8 mouse cellular contexts compared by ENCODE assay signal in the genomic region with DNA sequence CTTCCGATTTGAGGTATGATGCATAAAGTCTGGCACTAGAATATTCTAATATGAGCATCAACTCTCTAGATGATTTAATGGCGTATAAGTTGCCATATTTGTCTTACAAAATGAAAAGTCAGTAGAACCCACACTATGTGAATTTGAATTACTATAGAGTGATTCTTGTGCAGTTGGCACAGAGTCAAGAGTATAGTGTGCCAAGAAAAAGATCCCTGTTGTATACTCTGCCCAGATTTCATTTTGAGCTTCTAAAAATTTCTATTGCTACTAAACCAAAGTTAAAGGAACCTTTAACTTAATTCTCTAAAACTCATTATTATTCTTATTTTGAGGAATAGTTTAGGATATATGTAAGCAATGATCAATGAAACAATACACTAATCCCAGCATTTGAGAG. TPM values are rescaled to one million over a fixed set of nuclear protein-coding genes. Genes with fewer than 3 reads are reported as not detected.
DNase-seq lines count a peak whose midpoint lies in the region; ATAC-seq and TF ChIP-seq lines count a peak whose summit lies in the region.

A gene (plus strand): TSS at position 301 of the 400 bp plus-strand sequence.

- 96% methylated on average over 2 of the region's 2 CpGs for WGBS in heart, embryonic 10.5 days
- 77% methylated on average over 2 of the region's 2 CpGs for WGBS in olfactory bulb, adult 2 months

- peak within 1 kb of the TSS; percentile 93 for H3K27ac ChIP-seq in heart, embryonic 10.5 days
- H3K27ac ChIP-seq in olfactory bulb, adult 2 months (ENCODE audit: insufficient read depth, low read depth, low read length) = peak within 1 kb of the TSS; percentile 88

- H3K4me3 ChIP-seq in heart, embryonic 10.5 days = peak within 1 kb of the TSS; percentile 84
- peak within 1 kb of the TSS; percentile 87 for H3K4me3 ChIP-seq in E14TG2a.4 (replicated peaks; ENCODE audit: low read length)
- H3K4me3 ChIP-seq in erythroblast, embryonic 14.5 days (replicated peaks) = peak within 1 kb of the TSS; percentile 88
- H3K4me3 ChIP-seq in olfactory bulb, adult 2 months (ENCODE audit: insufficient read depth, low read depth, low read length) = peak within 1 kb of the TSS; percentile 100

- H3K9me3 ChIP-seq in heart, embryonic 10.5 days = no peaks in the 10 kb centered on the region
- H3K9me3 ChIP-seq in E14TG2a.4 (ENCODE audit: low read length) = no peaks in the 10 kb centered on the region
- no peaks in the 10 kb centered on the region for H3K9me3 ChIP-seq in erythroblast, embryonic 14.5 days (ENCODE audit: control insufficient read depth, low read length)

- 0 out of 2 replicates have a peak, but pooled peaks cover 5% of the 10 kb centered on the region for H3K27me3 ChIP-seq in heart, embryonic 10.5 days (ENCODE audit: insufficient read depth, poor library complexity, severe bottlenecking)
- peaks cover 48% of the 10 kb centered on the region for H3K27me3 ChIP-seq in E14TG2a.4 (ENCODE audit: insufficient read depth, low read length)
- no peaks in the 10 kb centered on the region for H3K27me3 ChIP-seq in erythroblast, embryonic 14.5 days (ENCODE audit: control insufficient read depth)

- H3K36me3 ChIP-seq in heart, embryonic 10.5 days = no peaks in the 10 kb centered on the region
- H3K36me3 ChIP-seq in E14TG2a.4 (ENCODE audit: insufficient read depth, low read length) = no peaks in the 10 kb centered on the region
- H3K36me3 ChIP-seq in erythroblast, embryonic 14.5 days (ENCODE audit: control insufficient read depth) = peaks cover 28% of the 10 kb centered on the region

- TF ChIP-seq CTCF in E14TG2a.4 (conservative IDR thresholded peaks at IDR 0.05; ENCODE audit: low read length) = no peak
- no peak for TF ChIP-seq CTCF in olfactory bulb, adult 2 months (IDR thresholded peaks at IDR 0.05; ENCODE audit: insufficient read depth, low read depth, low read length)

- intact Hi-C loops in heart, postnatal 14 days (cut with DNase I) = loop anchor here (5.0 kb wide), 1 partner anchor 186 kb away; no protein-coding TSS in a partner anchor
- intact Hi-C loops in left cerebral cortex, postnatal 25 days (cut with DNase I) = loop anchor here (5.0 kb wide), 2 partner anchors 61 to 186 kb away; no protein-coding TSS in a partner anchor

- no peak for TF ChIP-seq POLR2A in olfactory bulb, adult 2 months (IDR thresholded peaks at IDR 0.05; ENCODE audit: insufficient read depth, low read depth, low read length)

- DNase-seq in heart, embryonic 10.5 days (ENCODE audit: low spot score) = no peak
- no peak for DNase-seq in heart, postnatal 14 days
- no peak for DNase-seq in left cerebral cortex, postnatal 25 days (ENCODE audit: low spot score in 2 of 2)
- DNase-seq in ovary, postnatal 10 days (ENCODE audit: low spot score) = no peak

- ATAC-seq in cerebellum, adult (ENCODE audit: insufficient number of reproducible peaks, low FRiP score, low TSS enrichment) = no peak

- H3K4me1 ChIP-seq in heart, embryonic 10.5 days = peaks cover 7% of the 10 kb centered on the region
- H3K4me1 ChIP-seq in E14TG2a.4 (replicated peaks; ENCODE audit: low read depth, low read length) = 0 out of 2 replicates have a peak, but pooled peaks cover 7% of the 10 kb centered on the region
- peaks cover 55% of the 10 kb centered on the region for H3K4me1 ChIP-seq in erythroblast, embryonic 14.5 days (ENCODE audit: control insufficient read depth)
- peaks cover 3% of the 10 kb centered on the region; the same call in 1 of the 2 replicates for H3K4me1 ChIP-seq in olfactory bulb, adult 2 months (ENCODE audit: control insufficient read depth, insufficient read depth, low read length)

RNA-seq across cellular contexts. Expression of the gene that starts here (rescaled TPM):
- polyA plus RNA-seq in heart, embryonic 10.5 days (2016; fragmentation: Nextera tagmentation; extraction: Ambion mirVana) = 29.9 and 32.3 TPM in 2 replicates
- total RNA-seq in heart, postnatal 14 days (2021) = 1 to 10 TPM; 2.1 to 2.2 TPM
- 5.4 and 5.7 TPM in 2 replicates for polyA plus RNA-seq in erythroblast, embryonic 14.5 days (2012)
- total RNA-seq in left cerebral cortex, postnatal 25 days (2021) = 10 to 100 TPM; 49.5 to 54.8 TPM
- not detected in 2 replicates for polyA plus RNA-seq in olfactory bulb, adult 2 months (2012; ENCODE audit: insufficient read depth, insufficient read length, low replicate concordance, missing spikeins)

Comparison
In these comparisons a context has a peak if more than half of its experiments do, and no peak if none do; other contexts are left out.
1. RNA of the gene that starts here (total RNA-seq): 49.5 to 54.8 TPM in left cerebral cortex, postnatal 25 days; 2.1 to 2.2 TPM in heart, postnatal 14 days; every median in the first group is over 10 times any median in the second.
2. Peak in every context shown above with its lines, with median percentiles within 50 percentile points of each other: H3K4me3 ChIP-seq.